19 mouse cellular contexts compared by ENCODE assay signal in the genomic region with DNA sequence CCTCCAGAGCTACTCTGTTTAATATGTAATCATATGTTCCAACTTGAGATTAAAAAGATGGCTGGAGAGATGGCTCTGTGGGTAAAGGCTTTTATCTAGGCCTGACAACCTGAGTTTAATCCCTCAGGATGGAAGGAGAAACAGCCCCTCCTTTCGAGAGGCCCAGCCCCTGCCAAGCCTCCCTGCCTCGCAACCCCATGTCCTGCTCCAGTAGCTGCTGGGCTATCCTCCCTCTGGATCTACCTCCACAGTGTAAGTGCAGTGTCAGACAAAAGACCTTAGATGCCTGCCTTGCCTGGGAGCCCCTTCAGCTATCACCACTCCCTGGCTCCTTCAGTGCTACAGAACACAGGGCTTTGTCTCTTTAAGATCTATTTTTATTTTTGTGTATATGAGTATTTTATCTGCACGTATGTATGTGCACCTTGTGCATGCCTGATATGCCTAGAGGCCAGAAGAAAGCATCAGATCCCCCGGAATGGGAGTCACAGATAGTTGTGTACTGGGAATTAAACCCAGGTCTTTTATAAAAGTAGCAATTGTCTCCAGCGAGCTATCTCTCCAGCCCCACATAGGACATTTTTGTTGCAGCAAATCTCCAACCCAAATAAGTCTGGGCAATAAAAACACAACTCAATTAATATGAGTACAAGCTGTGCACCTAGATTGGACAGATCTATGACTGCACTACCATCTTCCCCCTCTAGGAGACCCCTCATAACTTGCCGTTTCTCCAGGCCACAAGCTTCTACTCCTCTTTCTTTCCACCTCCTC.
DNase-seq lines count a peak whose midpoint lies in the region; ATAC-seq and TF ChIP-seq lines count a peak whose summit lies in the region.
"Had no signal": no experiment of that assay in that cellular context is flagged by ENCODE, and none has a peak within 500 bp of the region (broad histone marks: within the 10 kb centered on the region; RNA-seq: fewer than 3 reads in every experiment).

No protein-coding gene starts in this region.

- H3K27ac ChIP-seq in embryonic facial prominence, embryonic 11.5 days (replicated peaks; ENCODE audit: low read depth, low read length): no peak overlapping the region
- no peak overlapping the region for H3K27ac ChIP-seq in embryonic facial prominence, embryonic 10.5 days (replicated peaks)
- H3K27ac ChIP-seq in left cerebral cortex, adult 2 months: no peak overlapping the region
- H3K27ac ChIP-seq in liver, postnatal 0 days (ENCODE audit: low read depth): no peak overlapping the region
- H3K27ac ChIP-seq: limb, embryonic 15.5 days; neural tube, embryonic 12.5 days had no signal

- no peak overlapping the region for H3K9ac ChIP-seq in embryonic facial prominence, embryonic 11.5 days (replicated peaks; ENCODE audit: low read length)
- H3K9ac ChIP-seq in liver, postnatal 0 days (replicated peaks): no peak overlapping the region
- H3K9ac ChIP-seq: forebrain, embryonic 12.5 days; heart, embryonic 12.5 days; limb, embryonic 15.5 days; neural tube, embryonic 12.5 days had no signal

- H3K36me3 ChIP-seq in embryonic facial prominence, embryonic 11.5 days (replicated peaks; ENCODE audit: control insufficient read depth, insufficient read depth, low read depth, low read length): no peaks in the 10 kb centered on the region
- H3K36me3 ChIP-seq in embryonic facial prominence, embryonic 10.5 days (replicated peaks): peaks cover 12% of the 10 kb centered on the region
- no peaks in the 10 kb centered on the region for H3K36me3 ChIP-seq in liver, postnatal 0 days (replicated peaks; ENCODE audit: insufficient read depth, low read length)
- H3K36me3 ChIP-seq: heart, embryonic 12.5 days; limb, embryonic 15.5 days; neural tube, embryonic 12.5 days had no signal

- DNase-seq in embryonic facial prominence, embryonic 11.5 days (ENCODE audit: low spot score): peak; percentile 28
- no peak for DNase-seq in embryonic facial prominence, embryonic 10.5 days (ENCODE audit: low spot score)
- DNase-seq in left cerebral cortex, adult 2 months (ENCODE audit: extremely low spot score in 1 of 2, low spot score in 2 of 2): no peak
- DNase-seq in left cerebral cortex, postnatal 14 days (ENCODE audit: low spot score in 2 of 2): no peak
- DNase-seq in liver, postnatal 0 days: no peak
- peak; percentile 46 for DNase-seq in retina, embryonic 14.5 days (ENCODE audit: low spot score)
- no peak for DNase-seq in frontal cortex, postnatal 14 days (ENCODE audit: low spot score in 2 of 2)
- DNase-seq in thymus, postnatal 14 days: no peak
- DNase-seq: adrenal gland, postnatal 25 days; cerebellum, adult 11-12 months; gastrocnemius, postnatal 10 days; kidney, postnatal 4 days; thymus, adult 2 months had no signal

- TF ChIP-seq EP300 in liver, postnatal 0 days (IDR thresholded peaks at IDR 0.05; ENCODE audit: low read depth): no peak

- 60% methylated on average over 6 of the region's 6 CpGs for WGBS in embryonic facial prominence, embryonic 11.5 days
- 64% methylated on average over 6 of the region's 6 CpGs for WGBS in embryonic facial prominence, embryonic 10.5 days
- 55% methylated on average over 6 of the region's 6 CpGs for WGBS in liver, postnatal 0 days (ENCODE audit: insufficient replicate concordance)

- intact Hi-C loops in left cerebral cortex, adult 2 months (cut with DNase I): no loop called here
- intact Hi-C loops in left cerebral cortex, postnatal 14 days (cut with DNase I): no loop called here

- H3K27me3 ChIP-seq in embryonic facial prominence, embryonic 11.5 days (ENCODE audit: control insufficient read depth, insufficient read depth, low read length): no peaks in the 10 kb centered on the region
- peaks cover 12% of the 10 kb centered on the region for H3K27me3 ChIP-seq in embryonic facial prominence, embryonic 10.5 days (replicated peaks; ENCODE audit: low read depth, poor library complexity, severe bottlenecking)
- no peaks in the 10 kb centered on the region for H3K27me3 ChIP-seq in liver, postnatal 0 days (ENCODE audit: insufficient read depth, low read length)
- H3K27me3 ChIP-seq: limb, embryonic 15.5 days; megakaryocyte, embryonic 14.5 days; neural tube, embryonic 12.5 days had no signal

- H3K4me2 ChIP-seq in embryonic facial prominence, embryonic 11.5 days (ENCODE audit: low read depth, low read length): no peak overlapping the region
- H3K4me2 ChIP-seq in liver, postnatal 0 days (ENCODE audit: low read depth, low read length): no peak overlapping the region
- H3K4me2 ChIP-seq: forebrain, embryonic 12.5 days; heart, embryonic 12.5 days; limb, embryonic 15.5 days; neural tube, embryonic 12.5 days had no signal

- H3K4me3 ChIP-seq in embryonic facial prominence, embryonic 11.5 days (ENCODE audit: low read depth, low read length): no peak overlapping the region
- H3K4me3 ChIP-seq in embryonic facial prominence, embryonic 10.5 days: no peak overlapping the region
- H3K4me3 ChIP-seq in left cerebral cortex, adult 2 months: no peak overlapping the region
- no peak overlapping the region for H3K4me3 ChIP-seq in liver, postnatal 0 days (ENCODE audit: low read depth, low read length)
- H3K4me3 ChIP-seq: forebrain, embryonic 12.5 days; heart, embryonic 12.5 days; limb, embryonic 15.5 days; megakaryocyte, embryonic 14.5 days; neural tube, embryonic 12.5 days had no signal

- 0 out of 2 replicates have a peak, but pooled peaks cover 3% of the 10 kb centered on the region for H3K4me1 ChIP-seq in embryonic facial prominence, embryonic 11.5 days (ENCODE audit: control insufficient read depth, insufficient read depth, low read length)
- H3K4me1 ChIP-seq in embryonic facial prominence, embryonic 10.5 days: peaks cover 36% of the 10 kb centered on the region
- no peaks in the 10 kb centered on the region for H3K4me1 ChIP-seq in liver, postnatal 0 days (ENCODE audit: insufficient read depth)
- H3K4me1 ChIP-seq: megakaryocyte, embryonic 14.5 days had no signal

- H3K9me3 ChIP-seq in embryonic facial prominence, embryonic 11.5 days (replicated peaks; ENCODE audit: control insufficient read depth, low read length): no peaks in the 10 kb centered on the region
- no peaks in the 10 kb centered on the region for H3K9me3 ChIP-seq in embryonic facial prominence, embryonic 10.5 days
- no peaks in the 10 kb centered on the region for H3K9me3 ChIP-seq in liver, postnatal 0 days (ENCODE audit: low read length)
- H3K9me3 ChIP-seq: forebrain, embryonic 12.5 days; heart, embryonic 12.5 days; limb, embryonic 15.5 days; megakaryocyte, embryonic 14.5 days; neural tube, embryonic 12.5 days had no signal

- peak; percentile 9 for TF ChIP-seq CTCF in left cerebral cortex, adult 2 months (IDR thresholded peaks at IDR 0.05)
- TF ChIP-seq CTCF in liver, postnatal 0 days (IDR thresholded peaks at IDR 0.05; ENCODE audit: low read depth): 0 out of 2 replicates have a peak, but pooled peaks have one; percentile 17

- no peak for ATAC-seq in embryonic facial prominence, embryonic 11.5 days (replicated peaks; ENCODE audit: insufficient number of reproducible peaks, low FRiP score, low TSS enrichment, low read depth)
- no peak for ATAC-seq in liver, postnatal 0 days
- ATAC-seq: inflammation-experienced regulatory T-cells, adult 6 months had no signal

Comparison
In these comparisons a context has a peak if more than half of its experiments do, and no peak if none do; other contexts are left out.
1. DNase-seq: peak in embryonic facial prominence, embryonic 11.5 days (single experiment) and retina, embryonic 14.5 days (single experiment); none in embryonic facial prominence, embryonic 10.5 days (single experiment), left cerebral cortex, adult 2 months (0 of 2), left cerebral cortex, postnatal 14 days (0 of 2), liver, postnatal 0 days (single experiment), frontal cortex, postnatal 14 days (0 of 2) and thymus, postnatal 14 days (single experiment).